Mouse (Mus musculus): ENCODE results near the gene Trpc6. TPM values are rescaled to one million over a fixed set of nuclear protein-coding genes. Genes with fewer than 3 reads are reported as not detected.
A peak's percentile ranks its signal among the peaks of the same experiment; 100 is the strongest.

Trpc6 gene
- 0.67 and 0.77 TPM in 2 replicates for polyA plus RNA-seq (2015; fragmentation: Nextera tagmentation; extraction: Ambion mirVana)

DNA sequence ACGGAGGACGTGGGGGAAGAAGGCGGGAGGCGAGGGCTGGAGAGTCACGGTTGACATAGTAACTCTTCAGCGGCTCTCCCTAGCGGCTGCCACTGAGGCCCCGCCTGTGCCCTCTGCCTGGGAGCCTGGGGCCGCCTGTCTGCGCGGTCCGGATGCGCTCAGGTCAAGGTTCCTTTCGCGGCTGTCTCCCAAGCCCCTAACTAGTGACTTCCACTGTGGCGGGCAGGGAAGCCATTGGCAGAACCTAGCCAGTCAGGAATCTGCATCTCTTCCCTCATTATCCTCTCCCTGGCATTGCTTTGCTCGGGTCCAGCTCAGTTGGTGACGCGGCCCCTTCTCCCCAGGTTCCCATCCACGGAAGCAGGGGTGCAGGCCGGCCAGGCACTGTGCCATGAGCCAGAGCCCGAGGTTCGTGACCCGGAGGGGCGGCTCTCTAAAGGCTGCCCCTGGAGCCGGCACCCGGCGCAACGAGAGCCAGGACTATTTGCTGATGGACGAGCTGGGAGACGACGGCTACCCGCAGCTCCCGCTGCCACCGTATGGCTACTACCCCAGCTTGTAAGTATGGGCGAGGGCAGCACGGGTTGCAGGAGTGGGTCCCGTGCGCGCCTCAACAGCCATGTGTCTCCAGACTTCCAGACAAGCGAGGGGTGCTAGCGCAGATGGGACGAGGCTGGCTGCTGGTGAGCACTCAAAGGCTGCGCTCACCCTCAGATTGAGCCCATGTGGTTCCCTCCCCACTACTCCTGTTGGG, at the start of gene Trpc6:
TSS of gene Trpc6 (plus strand) at position 102 of the 754 bp plus-strand sequence.
- Histone ChIP-seq H3K4me1 (replicated peaks) (peaks cover 12% of the 10 kb centered on the region; the same call in 1 of the 2 replicates), H3K4me3 (replicated peaks) (peak within 1 kb of the TSS; percentile 57), H3K9ac (replicated peaks) (peak within 1 kb of the TSS; percentile 69), H3K36me3 (no peaks in the 10 kb centered on the region), H3K9me3 (no peaks in the 10 kb centered on the region), H3K27me3 (peaks cover 11% of the 10 kb centered on the region), H3K27ac (no peak within 1 kb of the TSS), H3K4me2 (replicated peaks) (peak within 1 kb of the TSS; percentile 97)
- under 1% methylated on average over 43 of the region's 44 CpGs for WGBS
- ATAC-seq = peak; percentile 96

DNA sequence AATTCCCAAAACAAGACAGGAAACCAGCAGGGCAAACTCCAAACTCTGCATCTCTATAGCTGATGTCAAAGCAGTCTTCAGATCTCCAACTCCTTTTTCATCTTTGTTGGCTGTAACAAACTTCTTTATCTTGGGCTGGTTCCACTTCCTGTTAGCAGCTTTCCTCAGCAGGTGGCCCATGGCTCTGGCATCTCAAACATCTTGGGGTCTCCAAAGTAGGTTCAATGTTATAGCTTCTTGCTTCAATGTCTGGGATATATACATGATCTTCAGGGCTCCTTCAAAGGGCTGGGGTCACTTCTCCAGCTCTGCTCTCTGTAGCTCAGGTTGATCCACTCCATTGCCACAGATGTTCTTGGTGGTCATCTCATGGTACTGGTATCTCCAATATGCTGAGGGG, 23.0 kb upstream of the Trpc6 start:
- Histone ChIP-seq H3K9ac (replicated peaks) (no peak overlapping the region), H3K27ac (no peak overlapping the region), H3K36me3 (no peaks in the 10 kb centered on the region), H3K9me3 (no peaks in the 10 kb centered on the region), H3K4me2 (replicated peaks) (no peak overlapping the region), H3K4me1 (replicated peaks) (no peaks in the 10 kb centered on the region), H3K27me3 (no peaks in the 10 kb centered on the region), H3K4me3 (replicated peaks) (no peak overlapping the region)
- ATAC-seq = no peak

GRCm38 (mm10) chr9:8533670-8534069, 10.3 kb upstream of the Trpc6 start:
- 87% methylated on average over 1 of the region's 1 CpGs for WGBS
- no peak for ATAC-seq
- H3K4me1 ChIP-seq (replicated peaks) = no peaks in the 10 kb centered on the region

GRCm38 (mm10) chr9:8545236-8545635, 1.3 kb downstream of the Trpc6 start:
- Histone ChIP-seq H3K9me3 (no peaks in the 10 kb centered on the region), H3K9ac (replicated peaks) (no peak overlapping the region), H3K36me3 (no peaks in the 10 kb centered on the region), H3K4me2 (replicated peaks) (no peak overlapping the region), H3K4me3 (replicated peaks) (no peak overlapping the region), H3K4me1 (replicated peaks) (peaks cover 12% of the 10 kb centered on the region; the same call in 1 of the 2 replicates), H3K27ac (no peak overlapping the region), H3K27me3 (peaks cover 11% of the 10 kb centered on the region)
- WGBS = 75% methylated on average over 2 of the region's 2 CpGs
- ATAC-seq = no peak

More at GRCm38 (mm10) chr9:8533670-8534069, 10.3 kb upstream of the Trpc6 start:
- Histone ChIP-seq H3K4me3 (replicated peaks) (no peak overlapping the region), H3K9ac (replicated peaks) (no peak overlapping the region), H3K9me3 (no peaks in the 10 kb centered on the region), H3K27ac (no peak overlapping the region), H3K36me3 (no peaks in the 10 kb centered on the region), H3K4me2 (replicated peaks) (no peak overlapping the region), H3K27me3 (no peaks in the 10 kb centered on the region)

GRCm38 (mm10) chr9:8558574-8558973, 14.6 kb downstream of the Trpc6 start:
- ATAC-seq = no peak
- no peak overlapping the region for H3K27ac ChIP-seq
- H3K4me2 ChIP-seq (replicated peaks) = no peak overlapping the region
- 68% methylated on average over 1 of the region's 1 CpGs for whole genome bisulfite sequencing
- H3K27me3 ChIP-seq = no peaks in the 10 kb centered on the region
- H3K9ac ChIP-seq (replicated peaks) = no peak overlapping the region
- no peak overlapping the region for H3K4me3 ChIP-seq (replicated peaks)
- no peaks in the 10 kb centered on the region for H3K9me3 ChIP-seq
- no peaks in the 10 kb centered on the region for H3K36me3 ChIP-seq
- H3K4me1 ChIP-seq (replicated peaks) = no peaks in the 10 kb centered on the region

DNA sequence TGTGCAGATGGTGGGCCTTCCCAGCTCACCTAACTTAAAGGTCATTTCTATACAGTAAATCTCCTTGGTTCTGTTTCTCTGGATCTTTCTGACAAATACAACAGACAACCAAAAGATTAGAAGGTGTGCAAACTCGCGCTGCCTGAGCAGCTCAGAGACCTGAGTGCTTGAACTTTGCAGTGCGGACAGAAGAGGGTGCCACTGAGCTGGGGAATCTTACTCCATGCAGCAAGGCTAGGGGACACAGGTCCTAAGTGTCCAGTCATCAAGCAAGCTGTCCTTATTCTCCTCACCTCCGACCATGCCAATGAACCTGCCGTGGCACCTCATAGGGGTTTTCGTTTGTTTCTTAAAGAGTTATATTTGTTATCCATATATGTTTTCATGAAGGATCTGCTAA, 48.7 kb downstream of the Trpc6 start:
- Histone ChIP-seq H3K4me2 (replicated peaks) (no peak overlapping the region), H3K9ac (replicated peaks) (no peak overlapping the region), H3K27me3 (no peaks in the 10 kb centered on the region), H3K4me1 (replicated peaks) (no peaks in the 10 kb centered on the region), H3K9me3 (no peaks in the 10 kb centered on the region), H3K36me3 (no peaks in the 10 kb centered on the region), H3K27ac (no peak overlapping the region), H3K4me3 (replicated peaks) (no peak overlapping the region)
- ATAC-seq = no peak
- 52% methylated on average over 6 of the region's 6 CpGs for WGBS

DNA sequence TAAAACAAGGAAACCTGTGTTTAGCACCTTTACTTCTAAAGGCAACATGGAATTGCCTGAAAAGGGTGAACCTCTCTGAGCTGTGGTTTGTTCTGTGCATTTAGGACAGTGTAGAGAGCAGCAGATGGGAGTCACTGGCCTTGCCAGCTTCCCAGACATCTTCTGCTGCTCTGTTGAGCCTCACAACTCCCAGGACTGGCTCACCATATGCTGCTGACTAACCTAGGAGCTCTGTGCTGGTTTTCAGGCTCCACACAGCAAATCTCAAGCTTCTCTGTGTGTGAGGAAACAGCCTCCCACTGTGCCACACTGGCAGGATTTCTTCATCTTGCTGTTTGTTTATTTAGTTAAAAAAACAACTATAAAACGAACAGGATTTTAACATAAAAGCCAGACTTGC, 53.1 kb downstream of the Trpc6 start:
- Histone ChIP-seq H3K27ac (no peak overlapping the region), H3K36me3 (no peaks in the 10 kb centered on the region), H3K4me1 (replicated peaks) (no peaks in the 10 kb centered on the region), H3K9ac (replicated peaks) (no peak overlapping the region), H3K4me3 (replicated peaks) (no peak overlapping the region), H3K9me3 (no peaks in the 10 kb centered on the region), H3K4me2 (replicated peaks) (no peak overlapping the region), H3K27me3 (no peaks in the 10 kb centered on the region)
- WGBS = 35% methylated on average over 1 of the region's 1 CpGs
- ATAC-seq = no peak

DNA sequence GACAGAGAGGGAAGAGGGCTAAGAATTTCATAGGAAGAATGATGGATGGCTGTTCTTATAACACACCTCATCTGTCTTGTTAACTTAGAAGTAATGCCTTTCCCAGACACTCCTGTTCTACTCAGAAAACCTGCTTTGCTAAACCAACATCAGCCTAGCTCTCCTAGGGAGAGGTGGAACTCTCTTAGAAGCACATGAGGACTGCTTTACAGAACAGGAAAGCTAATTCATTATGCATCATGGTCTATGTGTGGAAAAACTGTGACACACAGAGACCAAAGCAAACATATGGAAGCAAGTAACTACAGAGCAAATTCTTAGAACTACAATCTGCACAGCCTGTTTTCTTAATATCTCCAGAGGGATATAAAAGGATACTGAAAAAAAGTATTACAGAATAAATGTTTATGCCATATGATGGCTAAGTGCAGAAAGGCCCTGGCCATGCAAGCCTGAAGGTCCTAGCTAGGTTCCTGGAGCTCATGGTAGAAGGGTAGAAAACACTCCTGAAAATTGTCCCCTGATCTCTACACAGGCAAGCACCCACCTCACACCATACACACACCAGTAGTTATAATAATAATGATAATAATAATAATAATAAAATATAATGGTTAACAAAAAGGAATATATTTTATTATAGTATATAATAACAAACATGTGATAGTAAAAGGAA, 63.0 kb downstream of the Trpc6 start:
- no peaks in the 10 kb centered on the region for H3K36me3 ChIP-seq
- no peak overlapping the region for H3K9ac ChIP-seq (replicated peaks)
- ATAC-seq = no peak

GRCm38 (mm10) chr9:8634344-8634743, 90.4 kb downstream of the Trpc6 start:
- Histone ChIP-seq H3K9me3 (no peaks in the 10 kb centered on the region), H3K9ac (replicated peaks) (no peak overlapping the region), H3K4me2 (replicated peaks) (no peak overlapping the region), H3K4me3 (replicated peaks) (no peak overlapping the region), H3K27ac (no peak overlapping the region), H3K4me1 (replicated peaks) (0 out of 2 replicates have a peak, but pooled peaks cover 4% of the 10 kb centered on the region), H3K27me3 (no peaks in the 10 kb centered on the region), H3K36me3 (no peaks in the 10 kb centered on the region)
- no peak for ATAC-seq
- 53% methylated on average over 2 of the region's 2 CpGs for WGBS

More for the DNA sequence above, 63.0 kb downstream of the Trpc6 start:
- Histone ChIP-seq H3K4me1 (replicated peaks) (no peaks in the 10 kb centered on the region), H3K9me3 (no peaks in the 10 kb centered on the region), H3K4me3 (replicated peaks) (no peak overlapping the region), H3K27me3 (no peaks in the 10 kb centered on the region), H3K4me2 (replicated peaks) (no peak overlapping the region), H3K27ac (no peak overlapping the region)

- Histone ChIP-seq H3K4me3 (replicated peaks) (no peak overlapping the region), H3K9me3 (no peaks in the 10 kb centered on the region), H3K36me3 (no peaks in the 10 kb centered on the region), H3K9ac (replicated peaks) (no peak overlapping the region), H3K4me1 (replicated peaks) (no peaks in the 10 kb centered on the region), H3K4me2 (replicated peaks) (no peak overlapping the region), H3K27ac (no peak overlapping the region), H3K27me3 (no peaks in the 10 kb centered on the region)
- no peak for ATAC-seq
- WGBS = 85% methylated on average over 5 of the region's 5 CpGs
Measured at GRCm38 (mm10) chr9:8643453-8643852, 99.5 kb downstream of the Trpc6 start.

GRCm38 (mm10) chr9:8655347-8655746, 111.4 kb downstream of the Trpc6 start:
- Histone ChIP-seq H3K9ac (replicated peaks) (no peak overlapping the region), H3K9me3 (no peaks in the 10 kb centered on the region), H3K4me3 (replicated peaks) (no peak overlapping the region), H3K4me2 (replicated peaks) (no peak overlapping the region), H3K36me3 (no peaks in the 10 kb centered on the region), H3K27me3 (no peaks in the 10 kb centered on the region), H3K4me1 (replicated peaks) (no peaks in the 10 kb centered on the region), H3K27ac (no peak overlapping the region)
- no peak for ATAC-seq

- Histone ChIP-seq H3K27me3 (no peaks in the 10 kb centered on the region), H3K9ac (replicated peaks) (no peak overlapping the region), H3K4me1 (replicated peaks) (no peaks in the 10 kb centered on the region), H3K27ac (no peak overlapping the region), H3K36me3 (no peaks in the 10 kb centered on the region), H3K9me3 (no peaks in the 10 kb centered on the region), H3K4me3 (replicated peaks) (no peak overlapping the region), H3K4me2 (replicated peaks) (no peak overlapping the region)
- 86% methylated on average over 1 of the region's 1 CpGs for whole genome bisulfite sequencing
- ATAC-seq = no peak
Measured at GRCm38 (mm10) chr9:8672944-8673343, 129.0 kb downstream of the Trpc6 start.
